In genomic region chr5:140280205-140280604, GRCm38 (mm10) we compare ENCODE assay signal across 17 mouse cellular contexts. TPM values are rescaled to one million over a fixed set of nuclear protein-coding genes. Genes with fewer than 3 reads are reported as not detected.
A peak's percentile ranks its signal among the peaks of the same experiment; 100 is the strongest.
DNase-seq lines count a peak whose midpoint lies in the region; ATAC-seq and TF ChIP-seq lines count a peak whose summit lies in the region.
"Had no signal": no experiment of that assay in that cellular context is flagged by ENCODE, and none has a peak within 500 bp of the region (broad histone marks: within the 10 kb centered on the region; RNA-seq: fewer than 3 reads in every experiment).

No protein-coding gene starts in this region.

- no peak for DNase-seq in forebrain, embryonic 11.5 days (ENCODE audit: low spot score)
- no peak for DNase-seq in layer of hippocampus, adult 2 months (ENCODE audit: low spot score in 2 of 2)
- DNase-seq in layer of hippocampus, adult 18-20 months (ENCODE audit: low spot score in 2 of 2) = no peak
- DNase-seq in thymus, postnatal 14 days = peak; percentile 2
- no peak for DNase-seq in thymus, postnatal 4 days
- no peak for DNase-seq in heart, adult 8-10 months (ENCODE audit: low spot score)
- DNase-seq: adrenal gland, postnatal 10 days; cerebellum, adult 11-12 months; cerebellum, adult 9-10 months; cerebellum, postnatal 25 days; gastrocnemius, postnatal 14 days; heart, adult 2 months; heart, postnatal 36 days had no signal

- peaks cover 14% of the 10 kb centered on the region for H3K4me1 ChIP-seq in forebrain, embryonic 16.5 days (replicated peaks; ENCODE audit: control insufficient read depth, insufficient read depth, low read length)
- H3K4me1 ChIP-seq in forebrain, embryonic 11.5 days (replicated peaks; ENCODE audit: control insufficient read depth, insufficient read depth, low read length) = no peaks in the 10 kb centered on the region
- H3K4me1 ChIP-seq: embryonic facial prominence, embryonic 12.5 days; heart, embryonic 13.5 days had no signal

- no peak overlapping the region for H3K4me2 ChIP-seq in forebrain, embryonic 16.5 days (ENCODE audit: low read length)
- no peak overlapping the region for H3K4me2 ChIP-seq in forebrain, embryonic 11.5 days (ENCODE audit: low read depth, low read length, severe bottlenecking)
- H3K4me2 ChIP-seq: embryonic facial prominence, embryonic 12.5 days; heart, embryonic 13.5 days had no signal

- peak; percentile 45; the same call in 1 of the 2 replicates for ATAC-seq in forebrain, embryonic 16.5 days
- no peak for ATAC-seq in forebrain, embryonic 11.5 days (replicated peaks; ENCODE audit: low FRiP score)
- ATAC-seq: forebrain, embryonic 14.5 days had no signal

- H3K4me3 ChIP-seq in forebrain, embryonic 16.5 days (replicated peaks; ENCODE audit: low read length) = no peak overlapping the region
- H3K4me3 ChIP-seq in forebrain, embryonic 11.5 days (ENCODE audit: low read depth, low read length) = no peak overlapping the region
- no peak overlapping the region for H3K4me3 ChIP-seq in layer of hippocampus, adult 2 months
- H3K4me3 ChIP-seq: embryonic facial prominence, embryonic 12.5 days; heart, adult 2 months; heart, embryonic 13.5 days had no signal

- H3K9ac ChIP-seq in forebrain, embryonic 16.5 days (replicated peaks; ENCODE audit: low read depth, low read length) = no peak overlapping the region
- H3K9ac ChIP-seq in forebrain, embryonic 11.5 days (ENCODE audit: low read length) = no peak overlapping the region
- H3K9ac ChIP-seq: embryonic facial prominence, embryonic 12.5 days; heart, embryonic 13.5 days had no signal

- H3K9me3 ChIP-seq in forebrain, embryonic 16.5 days (ENCODE audit: control insufficient read depth, low read length) = no peaks in the 10 kb centered on the region
- H3K9me3 ChIP-seq in forebrain, embryonic 11.5 days (ENCODE audit: control insufficient read depth, low read length) = no peaks in the 10 kb centered on the region
- H3K9me3 ChIP-seq: embryonic facial prominence, embryonic 12.5 days; heart, embryonic 13.5 days had no signal

- H3K27me3 ChIP-seq in forebrain, embryonic 16.5 days (replicated peaks; ENCODE audit: control insufficient read depth, insufficient read depth, low read length) = no peaks in the 10 kb centered on the region
- no peaks in the 10 kb centered on the region for H3K27me3 ChIP-seq in forebrain, embryonic 11.5 days (ENCODE audit: control insufficient read depth, insufficient read depth, low read length)
- H3K27me3 ChIP-seq: embryonic facial prominence, embryonic 12.5 days; heart, embryonic 13.5 days had no signal

- no peaks in the 10 kb centered on the region for H3K36me3 ChIP-seq in forebrain, embryonic 16.5 days (ENCODE audit: control insufficient read depth, insufficient read depth)
- H3K36me3 ChIP-seq in forebrain, embryonic 11.5 days (ENCODE audit: control insufficient read depth, insufficient read depth, low read length) = no peaks in the 10 kb centered on the region

- H3K27ac ChIP-seq in forebrain, embryonic 16.5 days (ENCODE audit: low read length) = peak overlapping the region; percentile 24; the same call in 1 of the 2 replicates
- H3K27ac ChIP-seq in forebrain, embryonic 11.5 days (ENCODE audit: low read depth, low read length) = no peak overlapping the region
- H3K27ac ChIP-seq in layer of hippocampus, adult 2 months = peak overlapping the region; percentile 32; the same call in 1 of the 2 replicates
- H3K27ac ChIP-seq: embryonic facial prominence, embryonic 12.5 days; heart, adult 2 months; heart, embryonic 13.5 days had no signal

- no peak for TF ChIP-seq CTCF in layer of hippocampus, adult 2 months (conservative IDR thresholded peaks at IDR 0.05)

- 38% methylated on average over 9 of the region's 9 CpGs for WGBS in forebrain, embryonic 16.5 days
- WGBS in forebrain, embryonic 11.5 days = 76% methylated on average over 9 of the region's 9 CpGs

RNA-seq across cellular contexts. Expression of gene Mad1l1, which starts 41.1 kb away (rescaled TPM):
- polyA plus RNA-seq in forebrain, embryonic 16.5 days (2015; fragmentation: Nextera tagmentation; extraction: Ambion mirVana) = 33.4 and 36.5 TPM in 2 replicates
- polyA plus RNA-seq in forebrain, embryonic 11.5 days (2014; fragmentation: Nextera tagmentation; extraction: Ambion mirVana) = 52.7 and 53.8 TPM in 2 replicates
- 10 to 100 TPM; 14.3 to 18.1 TPM for total RNA-seq in layer of hippocampus, adult 2 months (2021)
- 10 to 100 TPM; 14.1 to 16.9 TPM for total RNA-seq in layer of hippocampus, adult 18-20 months (2021)
- 10 to 100 TPM in 2 of 4 experiments, 1 to 10 TPM in 2; 9.0 to 11.3 (median 10.4) TPM for total RNA-seq in heart, adult 8-10 months (2022)

RNA-seq across cellular contexts. Expression of gene Nudt1, which starts 41.3 kb away (rescaled TPM):
- 18.6 and 19.8 TPM in 2 replicates for polyA plus RNA-seq in forebrain, embryonic 16.5 days (2015; fragmentation: Nextera tagmentation; extraction: Ambion mirVana)
- polyA plus RNA-seq in forebrain, embryonic 11.5 days (2014; fragmentation: Nextera tagmentation; extraction: Ambion mirVana) = 42.2 and 51.2 TPM in 2 replicates
- 1 to 10 TPM; 3.7 to 3.8 TPM for total RNA-seq in layer of hippocampus, adult 2 months (2021)
- 1 to 10 TPM; 4.0 to 5.1 TPM for total RNA-seq in layer of hippocampus, adult 18-20 months (2021)
- 10 to 100 TPM in 2 of 4 experiments, 1 to 10 TPM in 2; 9.4 to 11.1 (median 10.1) TPM for total RNA-seq in heart, adult 8-10 months (2022)

RNA-seq across cellular contexts. Expression of gene Mrm2, which starts 51.5 kb away (rescaled TPM):
- 21.6 and 22.6 TPM in 2 replicates for polyA plus RNA-seq in forebrain, embryonic 16.5 days (2015; fragmentation: Nextera tagmentation; extraction: Ambion mirVana)
- polyA plus RNA-seq in forebrain, embryonic 11.5 days (2014; fragmentation: Nextera tagmentation; extraction: Ambion mirVana) = 21.0 and 22.3 TPM in 2 replicates
- 10 to 100 TPM in 1 of 2 experiments, 1 to 10 TPM in 1; 9.1 to 10.0 TPM for total RNA-seq in layer of hippocampus, adult 2 months (2021)
- 10 to 100 TPM in 1 of 2 experiments, 1 to 10 TPM in 1; 9.0 to 11.8 TPM for total RNA-seq in layer of hippocampus, adult 18-20 months (2021)
- 10 to 100 TPM; 11.3 to 16.0 (median 14.6) TPM for total RNA-seq in heart, adult 8-10 months (2022)
